Mouse (Mus musculus) heart, embryonic 12.5 days (tissue): ENCODE data around the gene Herc6. TPM values are rescaled to one million over a fixed set of nuclear protein-coding genes. Genes with fewer than 3 reads are reported as not detected.
A peak's percentile ranks its signal among the peaks of the same experiment; 100 is the strongest.

ENCODE experiments used
- ATAC-seq: fragments of 200-750 bp; cut with Nextera tagmentation; 2 replicates; pipeline ENCODE4 v1.8.0; 2017; ENCODE audit warnings: moderate TSS enrichment, moderate library complexity; ENCODE audit not compliant: insufficient number of reproducible peaks, low FRiP score
- H3K27ac ChIP-seq: fragments of 300-500 bp; sonication (generic); 2 replicates; pipeline ENCODE4 v1.5.1; 2016; ENCODE audit warnings: mild to moderate bottlenecking, moderate library complexity; ENCODE audit not compliant: poor library complexity, severe bottlenecking
- H3K27me3 ChIP-seq: fragments of 300-500 bp; sonication (generic); replicated peaks from 2 replicates; pipeline ENCODE4 v1.6.1; 2016; ENCODE audit warnings: mild to moderate bottlenecking, moderate library complexity
- H3K36me3 ChIP-seq: fragments of 300-500 bp; sonication (generic); 2 replicates; pipeline ENCODE4 v1.6.1; 2016; ENCODE audit warnings: mild to moderate bottlenecking, moderate library complexity
- H3K4me1 ChIP-seq: fragments of 300-500 bp; sonication (generic); replicated peaks from 2 replicates; pipeline ENCODE4 v1.6.1; 2016; ENCODE audit warnings: mild to moderate bottlenecking
- H3K4me2 ChIP-seq: fragments of 300-500 bp; sonication (generic); 2 replicates; pipeline ENCODE4 v1.6.1; 2016; ENCODE audit warnings: mild to moderate bottlenecking, moderate library complexity
- H3K4me3 ChIP-seq: fragments of 300-500 bp; sonication (generic); 2 replicates; pipeline ENCODE4 v1.5.1; 2016; ENCODE audit warnings: mild to moderate bottlenecking
- H3K9ac ChIP-seq: fragments of 300-500 bp; sonication (generic); 2 replicates; pipeline ENCODE4 v1.6.1; 2016; ENCODE audit warnings: mild to moderate bottlenecking, moderate library complexity
- H3K9me3 ChIP-seq: fragments of 300-500 bp; sonication (generic); replicated peaks from 2 replicates; pipeline ENCODE4 v1.6.1; 2016; ENCODE audit warnings: mild to moderate bottlenecking, moderate library complexity
- WGBS: fragments of 180-500 bp; shearing (Covaris S2); methylation state at CpG from one replicate; pipeline ENCODE4 v1.1.7; 2016; 5-methylcytosine and 5-hydroxymethylcytosine counted together
- polyA plus RNA-seq: library from polyadenylated mRNA; unstranded; fragments of >200 nt; fragmentation: Nextera tagmentation; extraction: Ambion mirVana; gene quantifications from 2 replicates; pipeline ENCODE4 v1.2.1, GENCODE M21; 2016

Herc6 gene
- polyA plus RNA-seq, 1 experiment from 2014 or later = 5.8 TPM

- H3K36me3 ChIP-seq = peaks cover 31% of the 10 kb centered on the region
- no peaks in the 10 kb centered on the region for H3K27me3 ChIP-seq
- peak within 1 kb of the TSS; percentile 83 for H3K4me3 ChIP-seq
- peaks cover 7% of the 10 kb centered on the region; the same call in 1 of the 2 replicates for H3K4me1 ChIP-seq
- peak within 1 kb of the TSS; percentile 98 for H3K27ac ChIP-seq
- peak; percentile 99 for ATAC-seq
- WGBS = under 1% methylated on average over 52 of the region's 52 CpGs
- no peaks in the 10 kb centered on the region for H3K9me3 ChIP-seq
- peak within 1 kb of the TSS; percentile 75 for H3K4me2 ChIP-seq
- peak within 1 kb of the TSS; percentile 94 for H3K9ac ChIP-seq
These were observed 110.9 kb downstream of the Herc6 start, which contains the start of gene Pyurf for GRCm38 (mm10) chr6:57691467-57692261. Gene Pyurf (minus strand): TSS chr6:57692078.

GRCm38 (mm10) chr6:57693116-57693515, 112.3 kb downstream of the Herc6 start:
- Histone ChIP-seq H3K9ac (no peak overlapping the region), H3K4me1 (peaks cover 7% of the 10 kb centered on the region; the same call in 1 of the 2 replicates), H3K27ac (no peak overlapping the region), H3K4me3 (no peak overlapping the region), H3K9me3 (no peaks in the 10 kb centered on the region), H3K4me2 (no peak overlapping the region), H3K36me3 (peaks cover 18% of the 10 kb centered on the region), H3K27me3 (no peaks in the 10 kb centered on the region)
- WGBS = 83% methylated on average over 3 of the region's 3 CpGs
- no peak for ATAC-seq

GRCm38 (mm10) chr6:57701686-57702085, 120.9 kb downstream of the Herc6 start:
- WGBS = 53% methylated on average over 4 of the region's 4 CpGs
- no peak overlapping the region; the same call in 1 of the 2 replicates for H3K9ac ChIP-seq
- no peak overlapping the region for H3K27ac ChIP-seq
- H3K4me3 ChIP-seq = no peak overlapping the region
- ATAC-seq = no peak
- H3K27me3 ChIP-seq = no peaks in the 10 kb centered on the region
- 0 out of 2 replicates have a peak, but pooled peaks cover 11% of the 10 kb centered on the region for H3K4me1 ChIP-seq
- H3K4me2 ChIP-seq = no peak overlapping the region
- H3K9me3 ChIP-seq = no peaks in the 10 kb centered on the region
- H3K36me3 ChIP-seq = no peaks in the 10 kb centered on the region

GRCm38 (mm10) chr6:57702376-57702742, 121.6 kb downstream of the Herc6 start, which contains the start of gene Lancl2:
Gene Lancl2 (plus strand): TSS chr6:57702540.
- H3K4me2 ChIP-seq = peak within 1 kb of the TSS; percentile 82
- H3K27ac ChIP-seq = peak within 1 kb of the TSS; percentile 94
- H3K9me3 ChIP-seq = no peaks in the 10 kb centered on the region
- 0% methylated on average over 10 of the region's 10 CpGs for WGBS
- peak within 1 kb of the TSS; percentile 79 for H3K4me3 ChIP-seq
- 0 out of 2 replicates have a peak, but pooled peaks cover 11% of the 10 kb centered on the region for H3K4me1 ChIP-seq
- no peaks in the 10 kb centered on the region for H3K27me3 ChIP-seq
- peak within 1 kb of the TSS; percentile 78 for H3K9ac ChIP-seq
- peak; percentile 45; the same call in 1 of the 2 replicates for ATAC-seq
- no peaks in the 10 kb centered on the region for H3K36me3 ChIP-seq

GRCm38 (mm10) chr6:57702743-57703499, 122.1 kb downstream of the Herc6 start:
- Histone ChIP-seq H3K4me3 (peak overlapping the region; percentile 79), H3K36me3 (no peaks in the 10 kb centered on the region), H3K4me1 (0 out of 2 replicates have a peak, but pooled peaks cover 11% of the 10 kb centered on the region), H3K9me3 (no peaks in the 10 kb centered on the region), H3K9ac (peak overlapping the region; percentile 78), H3K4me2 (peak overlapping the region; percentile 82), H3K27me3 (no peaks in the 10 kb centered on the region), H3K27ac (peak overlapping the region; percentile 94)
- ATAC-seq = peak; percentile 99
- under 1% methylated on average over 59 of the region's 59 CpGs for WGBS

GRCm38 (mm10) chr6:57703703-57704102, 122.9 kb downstream of the Herc6 start:
- Histone ChIP-seq H3K9ac (peak overlapping the region; percentile 78), H3K27ac (peak overlapping the region; percentile 94), H3K27me3 (no peaks in the 10 kb centered on the region), H3K4me1 (0 out of 2 replicates have a peak, but pooled peaks cover 11% of the 10 kb centered on the region), H3K36me3 (no peaks in the 10 kb centered on the region), H3K9me3 (no peaks in the 10 kb centered on the region), H3K4me3 (peak overlapping the region; percentile 79), H3K4me2 (peak overlapping the region; percentile 82)
- WGBS = 22% methylated on average over 2 of the region's 2 CpGs
- peak; percentile 26; the same call in 1 of the 2 replicates for ATAC-seq

GRCm38 (mm10) chr6:57706721-57707120, 125.9 kb downstream of the Herc6 start:
- H3K9me3 ChIP-seq = no peaks in the 10 kb centered on the region
- 0 out of 2 replicates have a peak, but pooled peaks cover 9% of the 10 kb centered on the region for H3K4me1 ChIP-seq
- H3K27ac ChIP-seq = no peak overlapping the region
- no peak overlapping the region for H3K9ac ChIP-seq
- H3K4me2 ChIP-seq = no peak overlapping the region
- no peak for ATAC-seq
- H3K4me3 ChIP-seq = no peak overlapping the region
- no peaks in the 10 kb centered on the region for H3K27me3 ChIP-seq
- no peaks in the 10 kb centered on the region for H3K36me3 ChIP-seq
- 85% methylated on average over 1 of the region's 1 CpGs for WGBS

- Histone ChIP-seq H3K36me3 (peaks cover 6% of the 10 kb centered on the region), H3K27me3 (no peaks in the 10 kb centered on the region), H3K4me2 (no peak overlapping the region), H3K4me3 (no peak overlapping the region), H3K9me3 (no peaks in the 10 kb centered on the region), H3K9ac (no peak overlapping the region), H3K4me1 (0 out of 2 replicates have a peak, but pooled peaks cover 4% of the 10 kb centered on the region), H3K27ac (no peak overlapping the region)
- WGBS = 14% methylated on average over 1 of the region's 1 CpGs
- no peak for ATAC-seq
These were observed 130.9 kb downstream of the Herc6 start for GRCm38 (mm10) chr6:57711726-57712125.

Other genes with a start within 250 kb of the Herc6 start
- not detected in 2 replicates for gene Vmn1r17, start 217.3 kb upstream of the Herc6 start, polyA plus RNA-seq
- gene Vmn1r18, start 185.2 kb upstream of the Herc6 start, polyA plus RNA-seq = not detected in 2 replicates
- not detected in 2 replicates for gene Vmn1r19, start 177.2 kb upstream of the Herc6 start, polyA plus RNA-seq
- not detected in 2 replicates for gene Vmn1r20, start 152.1 kb upstream of the Herc6 start, polyA plus RNA-seq
- 15.5 and 16.6 TPM in 2 replicates for gene Ppm1k, start 45.5 kb upstream of the Herc6 start, polyA plus RNA-seq
- gene Pyurf, start 111.1 kb downstream of the Herc6 start, polyA plus RNA-seq = 25.1 and 26.1 TPM in 2 replicates
- gene Lancl2, start 121.5 kb downstream of the Herc6 start, polyA plus RNA-seq = 18.7 and 21.1 TPM in 2 replicates
- 33.3 and 39.1 TPM in 2 replicates for gene Vopp1, start 244.2 kb downstream of the Herc6 start, polyA plus RNA-seq